Mouse (Mus musculus) liver, postnatal 0 days (tissue): ENCODE results near the gene Hist1h2ae. TPM values are rescaled to one million over a fixed set of nuclear protein-coding genes. Genes with fewer than 3 reads are reported as not detected.

Source experiments
- ATAC-seq: fragments of 200-750 bp; cut with Nextera tagmentation; 2 replicates; pipeline ENCODE4 v1.8.0; 2017; ENCODE audit warnings: mild to moderate bottlenecking, moderate library complexity
- DNase-seq: peaks from one replicate; pipeline ENCODE4 v3.0.0-alpha.2; 2016
- H3K27ac ChIP-seq: fragments of 300-500 bp; sonication (generic); 2 replicates; pipeline ENCODE4 v1.5.1; 2014; ENCODE audit warnings: antibody characterized with exemption, moderate library complexity, mild to moderate bottlenecking, low read depth
- H3K27me3 ChIP-seq: fragments of 300-500 bp; sonication (generic); 2 replicates; pipeline ENCODE4 v1.6.1; 2014; ENCODE audit warnings: low read length, control low read depth, mixed read lengths; ENCODE audit not compliant: insufficient read depth
- H3K36me3 ChIP-seq: fragments of 300-500 bp; sonication (generic); replicated peaks from 2 replicates; pipeline ENCODE4 v1.6.1; 2014; ENCODE audit warnings: mild to moderate bottlenecking, control low read depth, low read length, moderate library complexity, mixed read lengths; ENCODE audit not compliant: insufficient read depth
- H3K4me1 ChIP-seq: fragments of 300-500 bp; sonication (generic); 2 replicates; pipeline ENCODE4 v1.6.1; 2014; ENCODE audit warnings: antibody characterized with exemption, mild to moderate bottlenecking, control low read depth; ENCODE audit not compliant: insufficient read depth
- H3K4me2 ChIP-seq: fragments of 300-500 bp; sonication (generic); 2 replicates; pipeline ENCODE4 v1.6.1; 2014; ENCODE audit warnings: low read depth, mild to moderate bottlenecking, low read length, moderate library complexity, mixed read lengths
- H3K4me3 ChIP-seq: fragments of 300-500 bp; sonication (generic); 2 replicates; pipeline ENCODE4 v1.5.1; 2014; ENCODE audit warnings: low read depth, low read length
- H3K9ac ChIP-seq: fragments of 300-500 bp; sonication (generic); replicated peaks from 2 replicates; pipeline ENCODE4 v1.6.1; 2014; ENCODE audit warnings: mild to moderate bottlenecking, moderate library complexity
- H3K9me3 ChIP-seq: fragments of 300-500 bp; sonication (generic); 2 replicates; pipeline ENCODE4 v1.6.1; 2016; ENCODE audit warnings: mild to moderate bottlenecking, control low read depth, low read length, mixed read lengths
- CTCF ChIP-seq: sonication (generic); IDR thresholded peaks from 2 replicates; pipeline ENCODE4 v1.5.1; 2016; ENCODE audit warnings: antibody characterized with exemption, low read depth
- EP300 ChIP-seq: IDR thresholded peaks from 2 replicates; pipeline ENCODE4 v1.6.1; 2016; ENCODE audit warnings: antibody characterized with exemption, low read depth, mild to moderate bottlenecking
- WGBS: fragments of 180-500 bp; shearing (Covaris S2); extraction: QIAGEN DNeasy Blood & Tissue Kit; methylation state at CpG from one replicate; pipeline ENCODE4 v1.1.7; 2014; ENCODE audit not compliant: insufficient replicate concordance; 5-methylcytosine and 5-hydroxymethylcytosine counted together
- polyA plus RNA-seq: library from polyadenylated mRNA; unstranded; fragments of >200 nt; fragmentation: Nextera tagmentation; extraction: Ambion mirVana; gene quantifications from 2 replicates; pipeline ENCODE4 v1.2.1, GENCODE M21; 2015

The Hist1h2ae gene
- polyA plus RNA-seq, 1 experiment from 2014 or later, result 66.0 TPM

DNA sequence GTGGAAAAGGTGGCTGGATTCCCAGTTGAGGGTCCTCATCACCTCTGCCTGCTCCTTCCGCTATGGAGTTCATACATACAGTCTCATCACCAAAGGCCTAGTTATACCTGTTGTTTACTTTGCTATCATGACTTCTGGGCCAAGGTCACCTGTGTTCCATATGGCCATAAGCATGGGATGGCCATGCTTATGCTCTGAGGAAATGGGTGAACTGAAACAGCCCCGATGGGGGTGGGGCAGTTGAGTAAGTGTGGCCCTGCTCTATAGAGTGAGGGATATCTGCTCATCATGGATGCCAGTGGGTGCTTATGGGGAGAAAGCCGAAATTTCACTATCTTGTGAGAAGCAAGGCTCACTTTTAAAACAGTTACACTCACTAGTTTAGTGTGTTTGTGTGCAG is 34.0 kb upstream of the Hist1h2ae start:
- Histone ChIP-seq H3K36me3 (no peaks in the 10 kb centered on the region), H3K27me3 (no peaks in the 10 kb centered on the region), H3K9ac (no peak overlapping the region), H3K4me1 (peaks cover 8% of the 10 kb centered on the region; the same call in 1 of the 2 replicates), H3K4me2 (no peak overlapping the region), H3K4me3 (no peak overlapping the region), H3K27ac (no peak overlapping the region), H3K9me3 (no peaks in the 10 kb centered on the region)
- TF ChIP-seq EP300, result no peak
- TF ChIP-seq CTCF, result no peak
- DNase-seq (peak; percentile 2), ATAC-seq (no peak)
- WGBS, result 85% methylated on average over 3 of the region's 3 CpGs

DNA sequence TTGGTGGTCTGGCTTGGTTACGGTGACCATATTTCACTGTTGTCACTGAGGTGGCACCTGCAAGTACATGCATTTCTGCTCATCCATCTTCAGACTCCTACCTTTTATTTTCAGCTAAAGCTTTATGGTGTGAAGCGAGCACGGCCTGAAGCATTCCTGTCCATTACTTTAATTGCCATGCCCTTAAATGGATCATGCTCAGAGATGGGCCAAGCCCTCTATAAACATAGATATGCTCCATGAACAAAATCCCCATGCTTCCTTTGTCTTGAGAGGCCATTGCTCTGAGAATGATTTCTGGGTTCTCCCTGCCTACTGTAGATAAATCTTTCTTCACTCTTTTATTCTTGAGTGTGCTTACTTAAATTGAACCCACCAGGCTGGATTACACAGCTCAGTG is 33.4 kb upstream of the Hist1h2ae start:
- no peak overlapping the region for H3K4me2 ChIP-seq
- peaks cover 3% of the 10 kb centered on the region; the same call in 1 of the 2 replicates for H3K4me1 ChIP-seq

DNA sequence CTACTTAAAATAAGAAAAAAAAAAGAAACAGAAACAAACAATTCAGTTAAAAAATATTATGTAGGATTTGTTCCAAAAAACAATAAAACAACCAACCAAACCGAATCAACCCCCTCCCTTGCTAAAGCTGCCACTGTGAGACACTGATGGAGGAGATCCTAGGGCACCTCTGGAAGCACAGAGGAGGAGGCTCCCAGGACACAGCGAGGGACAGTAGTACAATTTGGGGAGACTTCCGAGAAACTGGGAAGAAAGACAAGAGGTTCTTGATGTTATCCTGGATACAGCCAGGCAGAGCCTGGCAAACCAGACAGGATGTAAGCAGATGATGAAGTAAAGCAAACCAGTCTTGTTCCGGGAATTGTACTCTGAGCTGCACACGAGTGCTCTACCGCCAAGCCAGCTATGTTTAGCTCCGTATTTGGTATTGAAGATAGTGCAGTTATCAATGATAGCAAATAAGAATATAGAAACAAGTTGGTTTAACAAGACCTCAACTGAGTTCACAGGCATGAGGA is 32.2 kb upstream of the Hist1h2ae start:
- 63% methylated on average over 7 of the region's 7 CpGs for WGBS
- Histone ChIP-seq H3K9me3 (no peaks in the 10 kb centered on the region), H3K4me3 (no peak overlapping the region), H3K4me1 (no peaks in the 10 kb centered on the region; the same call in 1 of the 2 replicates), H3K27ac (no peak overlapping the region; the same call in 1 of the 2 replicates), H3K4me2 (no peak overlapping the region), H3K36me3 (no peaks in the 10 kb centered on the region), H3K27me3 (no peaks in the 10 kb centered on the region), H3K9ac (peak overlapping the region; percentile 38; the same call in 1 of the 2 replicates)
- DNase-seq (no peak), ATAC-seq (no peak)
- TF ChIP-seq CTCF (no peak), EP300 (no peak)

More for the DNA sequence above, 33.4 kb upstream of the Hist1h2ae start:
- DNase-seq (no peak), ATAC-seq (no peak)
- Histone ChIP-seq H3K36me3 (no peaks in the 10 kb centered on the region), H3K9ac (no peak overlapping the region), H3K27me3 (no peaks in the 10 kb centered on the region), H3K27ac (no peak overlapping the region), H3K4me3 (no peak overlapping the region), H3K9me3 (no peaks in the 10 kb centered on the region)
- 94% methylated on average over 3 of the region's 3 CpGs for WGBS
- TF ChIP-seq CTCF (no peak), EP300 (no peak)

DNA sequence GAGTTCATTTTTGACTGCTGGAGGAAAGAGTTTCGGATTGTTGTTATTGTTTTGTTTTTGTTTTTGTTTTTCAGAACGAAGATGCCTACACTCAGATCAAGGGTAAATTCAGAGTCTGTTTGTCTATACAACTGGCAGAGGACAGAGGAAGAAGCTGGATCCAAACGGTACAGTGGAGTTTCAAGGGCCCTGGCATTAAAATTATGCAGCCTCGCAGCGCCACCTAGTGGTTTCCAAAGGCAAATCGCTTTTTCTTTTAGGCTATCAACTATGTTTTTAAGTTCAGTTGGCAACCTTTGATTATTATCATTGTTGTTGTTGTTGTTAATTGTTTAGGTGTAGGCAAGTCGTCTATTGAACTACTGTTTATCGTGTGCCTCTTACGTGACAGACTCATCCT is 26.9 kb upstream of the Hist1h2ae start:
- Histone ChIP-seq H3K27me3 (no peaks in the 10 kb centered on the region), H3K36me3 (no peaks in the 10 kb centered on the region), H3K4me2 (no peak overlapping the region), H3K9ac (no peak overlapping the region), H3K4me3 (no peak overlapping the region), H3K4me1 (peaks cover 27% of the 10 kb centered on the region), H3K27ac (no peak overlapping the region), H3K9me3 (no peaks in the 10 kb centered on the region)
- DNase-seq (peak; percentile 89), ATAC-seq (peak; percentile 20; the same call in 1 of the 2 replicates)
- TF ChIP-seq EP300 (no peak; the same call in 1 of the 2 replicates), CTCF (peak; percentile 92)
- 7% methylated on average over 9 of the region's 9 CpGs for WGBS

DNA sequence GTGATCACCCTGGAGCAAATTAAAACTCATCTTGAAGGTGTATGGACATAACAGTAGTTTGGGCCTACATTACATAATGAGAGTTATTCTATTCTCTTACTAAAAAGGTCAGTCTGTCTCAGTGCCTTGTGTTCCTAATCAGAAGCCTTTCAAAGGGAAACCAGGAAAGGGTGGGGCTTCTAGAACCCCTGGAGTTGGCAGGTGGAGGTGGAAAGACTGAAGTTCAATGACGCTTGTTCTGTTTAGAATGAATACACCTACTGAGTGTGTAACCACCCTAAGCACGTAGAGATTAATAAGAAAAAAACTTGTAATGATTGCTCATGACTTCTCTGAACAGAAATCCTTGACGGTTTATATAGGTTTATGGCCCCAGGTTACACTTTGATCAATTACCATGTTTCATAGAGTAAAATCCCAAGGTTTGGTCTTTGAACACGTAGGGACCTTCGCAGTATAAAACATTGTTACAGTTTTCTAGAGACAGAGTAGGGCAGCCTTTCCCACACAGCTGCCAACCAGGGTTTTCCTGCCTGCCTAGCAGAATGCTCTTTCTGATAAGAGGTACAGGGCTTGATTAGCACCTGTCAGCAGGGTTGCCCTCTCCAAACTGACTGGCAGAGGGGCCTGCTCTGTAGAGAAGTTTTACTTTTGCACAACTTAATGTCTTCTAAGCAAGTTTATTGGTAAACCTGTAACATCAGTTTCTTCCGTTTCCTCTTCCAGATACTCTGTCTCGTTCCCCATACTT is 24.8 kb upstream of the Hist1h2ae start:
- Histone ChIP-seq H3K4me1 (peaks cover 30% of the 10 kb centered on the region), H3K36me3 (no peaks in the 10 kb centered on the region), H3K4me3 (no peak overlapping the region), H3K4me2 (peak overlapping the region; percentile 47), H3K27me3 (no peaks in the 10 kb centered on the region), H3K9me3 (no peaks in the 10 kb centered on the region), H3K27ac (peak overlapping the region; percentile 84), H3K9ac (peak overlapping the region; percentile 54)
- ATAC-seq (peak; percentile 97), DNase-seq (peak; percentile 40)
- peak; percentile 92 for TF ChIP-seq EP300
- no peak for TF ChIP-seq CTCF
- WGBS, result 60% methylated on average over 7 of the region's 7 CpGs

DNA sequence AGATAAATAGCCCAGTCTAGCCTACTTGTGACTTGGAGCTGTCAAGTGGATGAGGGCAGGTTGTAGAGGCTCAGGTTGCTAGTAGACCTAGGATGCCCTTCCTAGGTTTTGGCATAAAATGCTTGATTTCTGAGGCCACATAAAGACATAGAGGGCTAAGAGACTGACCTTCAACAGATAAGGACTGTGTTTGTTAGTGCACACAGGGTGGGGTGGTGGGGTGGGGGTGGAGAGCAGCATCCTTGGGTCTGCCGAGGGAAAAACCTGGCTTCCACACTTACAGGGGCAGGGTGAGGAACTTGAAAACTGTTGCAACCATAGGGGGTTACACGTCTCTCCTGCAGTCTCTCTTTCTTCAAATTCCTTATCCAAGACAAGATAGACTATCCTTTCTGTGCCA is 24.2 kb upstream of the Hist1h2ae start:
- ATAC-seq, result no peak
- DNase-seq, result no peak
- WGBS, result 54% methylated on average over 2 of the region's 2 CpGs
- H3K36me3 ChIP-seq, result no peaks in the 10 kb centered on the region
- peak overlapping the region; percentile 84 for H3K27ac ChIP-seq
- no peaks in the 10 kb centered on the region for H3K9me3 ChIP-seq
- peak overlapping the region; percentile 47 for H3K4me2 ChIP-seq
- TF ChIP-seq CTCF, result no peak
- TF ChIP-seq EP300, result no peak
- H3K4me1 ChIP-seq, result peaks cover 30% of the 10 kb centered on the region
- no peak overlapping the region for H3K4me3 ChIP-seq
- no peaks in the 10 kb centered on the region for H3K27me3 ChIP-seq
- H3K9ac ChIP-seq, result peak overlapping the region; percentile 54
